Mouse (Mus musculus) ES-Bruce4 (cell line): ENCODE measurements around the gene Ift43. TPM values are rescaled to one million over a fixed set of nuclear protein-coding genes. Genes with fewer than 3 reads are reported as not detected.

Source experiments
- H3K27ac ChIP-seq: 2 replicates; pipeline ENCODE4 v1.5.1; 2012; ENCODE audit warnings: low read length, inconsistent platforms; ENCODE audit not compliant: insufficient read depth
- H3K27me3 ChIP-seq: 2 replicates; pipeline ENCODE4 v1.6.1; 2012; ENCODE audit warnings: mild to moderate bottlenecking, low read length, inconsistent platforms; ENCODE audit not compliant: control insufficient read depth, poor library complexity, insufficient read depth, severe bottlenecking
- H3K36me3 ChIP-seq: 2 replicates; pipeline ENCODE4 v1.6.1; 2012; ENCODE audit warnings: inconsistent platforms, mild to moderate bottlenecking, low read length, moderate library complexity; ENCODE audit not compliant: control insufficient read depth, poor library complexity, insufficient read depth, severe bottlenecking
- H3K4me1 ChIP-seq: one replicate; pipeline ENCODE4 v1.8.1; 2011; ENCODE audit warnings: low read length; ENCODE audit not compliant: control insufficient read depth, insufficient read depth
- H3K4me3 ChIP-seq: 2 replicates; pipeline ENCODE4 v1.5.1; 2011; ENCODE audit warnings: low read depth, mild to moderate bottlenecking, low read length
- H3K9ac ChIP-seq: 2 replicates; pipeline ENCODE4 v1.6.1; 2012; ENCODE audit warnings: low read depth, mild to moderate bottlenecking, inconsistent platforms; ENCODE audit not compliant: poor library complexity, severe bottlenecking
- H3K9me3 ChIP-seq: replicated peaks from 2 replicates; pipeline ENCODE4 v1.6.1; 2012; ENCODE audit warnings: mild to moderate bottlenecking, low read length, inconsistent platforms; ENCODE audit not compliant: control insufficient read depth, poor library complexity, insufficient read depth, severe bottlenecking
- CTCF ChIP-seq: IDR thresholded peaks from one replicate; pipeline ENCODE4 v1.8.1; 2011; ENCODE audit warnings: low read depth, low read length
- EP300 ChIP-seq: IDR thresholded peaks from 2 replicates; pipeline ENCODE4 v1.6.1; 2011; ENCODE audit warnings: low read depth, low read length; ENCODE audit not compliant: insufficient read depth
- POLR2A ChIP-seq: IDR thresholded peaks from one replicate; pipeline ENCODE4 v1.8.1; 2011; ENCODE audit warnings: low read length; ENCODE audit not compliant: insufficient read depth
- polyA plus RNA-seq: library from polyadenylated mRNA; stranded (reverse); fragments of >200 nt; gene quantifications from 2 replicates; pipeline ENCODE4 v1.2.4, GENCODE M21; 2011; ENCODE audit warnings: low read depth; ENCODE audit not compliant: missing spikeins, insufficient read depth, insufficient read length

Ift43 gene
- polyA plus RNA-seq, 1 experiment: 44.2 TPM

- no peak overlapping the region for H3K9ac ChIP-seq
- H3K27ac ChIP-seq: no peak overlapping the region
- no peaks in the 10 kb centered on the region for H3K36me3 ChIP-seq
- no peaks in the 10 kb centered on the region for H3K4me1 ChIP-seq
- no peaks in the 10 kb centered on the region for H3K9me3 ChIP-seq
- no peak for TF ChIP-seq EP300
- no peak for TF ChIP-seq CTCF
- TF ChIP-seq POLR2A: no peak
- 0 out of 2 replicates have a peak, but pooled peaks cover 2% of the 10 kb centered on the region for H3K27me3 ChIP-seq
- no peak overlapping the region for H3K4me3 ChIP-seq
These were observed 7.7 kb upstream of the Ift43 start for GRCm38 (mm10) chr12:86074681-86075080.

- TF ChIP-seq CTCF: no peak
- no peak for TF ChIP-seq EP300
- no peak for TF ChIP-seq POLR2A
- Histone ChIP-seq H3K27me3 (0 out of 2 replicates have a peak, but pooled peaks cover 2% of the 10 kb centered on the region), H3K9ac (no peak overlapping the region), H3K9me3 (no peaks in the 10 kb centered on the region), H3K36me3 (no peaks in the 10 kb centered on the region), H3K4me1 (no peaks in the 10 kb centered on the region), H3K27ac (no peak overlapping the region), H3K4me3 (no peak overlapping the region)
These were observed 7.0 kb upstream of the Ift43 start for GRCm38 (mm10) chr12:86075358-86075757.

GRCm38 (mm10) chr12:86076321-86076901 lies 5.9 kb upstream of the Ift43 start:
- H3K4me1 ChIP-seq: no peaks in the 10 kb centered on the region
- no peaks in the 10 kb centered on the region for H3K9me3 ChIP-seq
- H3K36me3 ChIP-seq: no peaks in the 10 kb centered on the region
- no peak overlapping the region for H3K27ac ChIP-seq
- H3K27me3 ChIP-seq: 0 out of 2 replicates have a peak, but pooled peaks cover 2% of the 10 kb centered on the region
- TF ChIP-seq POLR2A: no peak
- peak; percentile 32 for TF ChIP-seq CTCF
- H3K4me3 ChIP-seq: no peak overlapping the region
- H3K9ac ChIP-seq: no peak overlapping the region

GRCm38 (mm10) chr12:86077322-86077721 lies 5.0 kb upstream of the Ift43 start:
- Histone ChIP-seq H3K4me1 (no peaks in the 10 kb centered on the region), H3K9me3 (no peaks in the 10 kb centered on the region), H3K36me3 (no peaks in the 10 kb centered on the region), H3K27ac (no peak overlapping the region), H3K9ac (no peak overlapping the region), H3K27me3 (0 out of 2 replicates have a peak, but pooled peaks cover 2% of the 10 kb centered on the region), H3K4me3 (no peak overlapping the region)
- TF ChIP-seq POLR2A (no peak), CTCF (no peak), EP300 (no peak)

- Histone ChIP-seq H3K27ac (no peak overlapping the region), H3K9me3 (no peaks in the 10 kb centered on the region), H3K36me3 (no peaks in the 10 kb centered on the region), H3K9ac (no peak overlapping the region), H3K4me1 (no peaks in the 10 kb centered on the region), H3K4me3 (peak overlapping the region; percentile 11; the same call in 1 of the 2 replicates), H3K27me3 (0 out of 2 replicates have a peak, but pooled peaks cover 2% of the 10 kb centered on the region)
- no peak for TF ChIP-seq CTCF
- TF ChIP-seq EP300: no peak
- TF ChIP-seq POLR2A: no peak
These were observed 4.6 kb upstream of the Ift43 start for GRCm38 (mm10) chr12:86077736-86078135.

- Histone ChIP-seq H3K9ac (peak overlapping the region; percentile 60; the same call in 1 of the 2 replicates), H3K4me1 (no peaks in the 10 kb centered on the region), H3K36me3 (no peaks in the 10 kb centered on the region), H3K27ac (no peak overlapping the region), H3K4me3 (peak overlapping the region; percentile 76), H3K27me3 (0 out of 2 replicates have a peak, but pooled peaks cover 2% of the 10 kb centered on the region), H3K9me3 (no peaks in the 10 kb centered on the region)
- TF ChIP-seq EP300 (no peak), POLR2A (no peak), CTCF (no peak)
These were observed 4.2 kb upstream of the Ift43 start for GRCm38 (mm10) chr12:86078176-86078552.
